Mouse (Mus musculus): ENCODE data around the gene Sec22b.

- no peak for TF ChIP-seq MAFK (IDR thresholded peaks at IDR 0.05; ENCODE audit: insufficient read depth, low read depth, low read length)
- no peak for TF ChIP-seq ZC3H11A (IDR thresholded peaks at IDR 0.05; ENCODE audit: borderline replicate concordance, low read depth, low read length)
- no peak for TF ChIP-seq ZNF384 (IDR thresholded peaks at IDR 0.05; ENCODE audit: low read depth, low read length)
- TF ChIP-seq CHD2 (IDR thresholded peaks at IDR 0.05; ENCODE audit: low read depth, low read length), result no peak
- TF ChIP-seq HCFC1 (IDR thresholded peaks at IDR 0.05; ENCODE audit: borderline replicate concordance, insufficient read depth, low read length), result no peak
Observed at GRCm38 (mm10) chr3:97925246-97925645, 24.3 kb downstream of the Sec22b start.

Data from ES-E14 (cell line).